Mouse (Mus musculus) left cerebral cortex, adult 18-20 months (tissue): ENCODE data around the gene Pacs1. TPM values are rescaled to one million over a fixed set of nuclear protein-coding genes. Genes with fewer than 3 reads are reported as not detected.
A peak's percentile ranks its signal among the peaks of the same experiment; 100 is the strongest.

Experiments used
- DNase-seq, 2 experiments: peaks; one replicate each; pipeline ENCODE4 v3.0.0; 2021 to 2022; ENCODE audit warnings: low spot score in 2 of 2, mixed read lengths in 1 of 2
- long read RNA-seq, 2 experiments: library from polyadenylated mRNA; stranded (forward); transcript quantifications; one replicate each; pipeline ENCODE4 v2.0.0; 2021
- total RNA-seq, 2 experiments: library from RNA; stranded (reverse); gene quantifications; 2 replicates each; pipeline ENCODE4 v1.2.3; 2021

Pacs1 gene
- 10 to 100 TPM; 57.3 to 61.0 TPM for total RNA-seq
- long read RNA-seq, experiment 1, full-length matches to known transcripts, result 70 of 97 reads
- long read RNA-seq, experiment 1, partial matches to known transcripts, result 9 of 97 reads
- long read RNA-seq, experiment 1, other reads (novel, unspliced or antisense), result 18 of 97 reads
- long read RNA-seq, experiment 2, full-length matches to known transcripts, result 22 of 45 reads
- long read RNA-seq, experiment 2, partial matches to known transcripts, result 20 of 45 reads
- long read RNA-seq, experiment 2, other reads (novel, unspliced or antisense), result 3 of 45 reads

GRCm38 (mm10) chr19:5272801-5273733, at the start of gene Pacs1:
TSS of gene Pacs1 (minus strand) at chr19:5273119.
- peak; percentile 73 to 87 for DNase-seq

- DNase-seq, result no peak
Observed at GRCm38 (mm10) chr19:5313189-5313588, 40.3 kb upstream of the Pacs1 start.

DNA sequence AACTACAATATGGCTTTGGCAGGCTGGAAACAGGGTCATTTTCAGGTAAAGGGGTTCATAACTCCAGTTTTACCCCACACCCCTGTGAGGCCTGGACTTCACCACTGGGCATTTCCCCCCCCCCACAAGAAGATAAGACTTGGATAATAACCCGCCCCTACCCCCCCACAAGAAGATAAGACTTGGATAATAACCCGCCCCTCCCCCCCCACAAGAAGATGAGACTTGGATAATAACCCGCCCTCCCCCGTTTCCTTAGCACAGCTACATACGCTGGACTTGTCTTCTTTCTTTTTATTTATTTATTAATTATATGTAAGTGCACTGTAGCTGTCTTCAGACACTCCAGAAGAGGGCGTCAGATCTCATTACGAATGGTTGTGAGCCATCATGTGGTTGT, 36.1 kb upstream of the Pacs1 start:
- no peak for DNase-seq

GRCm38 (mm10) chr19:5306968-5307734, 34.2 kb upstream of the Pacs1 start:
- DNase-seq, result no peak

DNA sequence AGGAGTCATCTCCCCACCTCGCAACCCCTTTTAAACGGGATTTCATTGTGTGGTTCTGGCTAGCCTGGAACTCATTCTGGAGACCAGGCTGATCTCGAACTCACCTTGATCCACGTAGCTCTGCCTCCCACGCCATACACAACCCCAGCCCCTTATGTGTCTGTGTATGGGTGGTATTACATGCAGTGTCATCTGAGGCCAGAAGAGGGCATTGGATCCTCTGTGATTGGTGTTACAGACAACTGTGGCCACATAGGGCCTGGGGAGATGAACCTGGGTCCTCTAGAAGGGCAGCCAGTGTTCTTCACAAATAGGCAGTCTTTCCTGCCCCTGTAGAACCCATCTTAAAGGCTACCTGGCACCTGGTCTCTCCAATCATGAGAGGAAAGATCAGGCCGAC, 33.4 kb upstream of the Pacs1 start:
- no peak for DNase-seq

GRCm38 (mm10) chr19:5302455-5302854, 29.5 kb upstream of the Pacs1 start:
- DNase-seq, result peak; percentile 35 to 44

GRCm38 (mm10) chr19:5300588-5300987, 27.7 kb upstream of the Pacs1 start:
- no peak for DNase-seq

DNA sequence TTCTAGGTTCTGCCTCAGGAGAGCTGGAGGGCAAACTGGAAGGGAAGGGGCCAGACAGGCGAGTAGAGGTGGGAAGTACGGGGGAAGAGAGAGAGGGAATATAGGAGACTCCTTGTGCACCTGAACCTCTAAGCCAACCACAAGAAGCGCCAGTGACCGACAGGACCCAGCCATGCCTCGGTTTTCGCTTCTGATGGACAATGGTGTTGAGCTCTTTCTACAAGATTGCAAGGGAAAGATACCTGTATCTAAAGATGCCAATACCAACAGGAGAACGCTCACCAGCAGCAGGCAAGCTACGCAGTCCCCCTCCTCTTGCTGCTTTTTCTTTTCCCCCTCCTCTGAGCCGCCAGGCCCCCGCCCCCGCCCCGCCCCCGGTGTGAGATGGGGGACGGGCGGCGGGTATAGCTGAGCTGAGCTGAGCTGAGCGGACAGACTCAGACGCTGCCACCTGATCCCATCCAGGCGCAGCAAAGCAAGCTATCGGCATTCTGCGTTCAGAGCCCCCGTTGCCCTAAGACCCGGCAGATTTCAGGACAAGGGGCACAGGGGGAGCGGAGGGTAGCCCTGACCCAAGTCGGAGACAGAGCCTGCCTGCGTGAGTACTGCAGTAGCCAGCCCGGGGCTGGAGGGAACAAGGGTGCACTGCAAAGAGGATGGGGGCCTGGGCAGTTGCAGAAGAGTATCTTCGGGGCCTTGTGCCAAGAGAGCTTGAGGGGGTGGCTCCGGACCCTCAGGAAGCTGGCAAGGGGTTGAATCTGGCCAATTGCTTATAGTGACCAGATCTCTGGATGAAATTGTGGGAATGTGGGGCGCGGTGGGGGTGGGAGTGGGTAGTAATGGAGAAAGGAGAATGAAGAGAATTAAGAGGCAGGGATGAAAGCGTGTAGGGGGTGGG, 25.2 kb upstream of the Pacs1 start, which contains the start of gene Gal3st3:
TSS of gene Gal3st3 (plus strand) at position 429 of the 898 bp plus-strand sequence.
- DNase-seq, result peak; percentile 36 to 69

DNA sequence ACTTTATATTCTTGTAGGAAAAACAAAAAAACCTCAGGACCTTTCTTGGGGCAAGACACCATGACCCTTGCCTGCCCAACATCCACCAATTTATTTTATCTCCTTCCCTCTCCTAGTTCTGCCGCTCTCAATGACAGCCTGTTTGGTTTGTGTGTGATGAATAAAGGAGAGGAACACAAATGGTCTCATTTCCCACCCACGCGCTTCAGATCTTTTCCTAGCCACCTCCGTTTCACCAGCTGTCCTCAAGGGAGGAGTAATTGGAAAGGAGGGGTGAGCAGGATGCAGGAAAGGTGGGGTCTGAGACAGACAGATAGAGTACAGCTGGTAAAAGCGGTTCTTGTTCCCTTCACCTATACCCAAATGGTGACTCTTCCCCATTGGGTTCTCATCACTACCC, 23.7 kb upstream of the Pacs1 start:
- DNase-seq, result peak; percentile 56 to 77

GRCm38 (mm10) chr19:5295736-5296075, 22.8 kb upstream of the Pacs1 start:
- DNase-seq, result no peak

GRCm38 (mm10) chr19:5294972-5295735, 22.2 kb upstream of the Pacs1 start, which contains the start of gene Sf3b2:
TSS of gene Sf3b2 (minus strand) at chr19:5295455.
- peak; percentile 99 for DNase-seq

- DNase-seq, result no peak
Observed at GRCm38 (mm10) chr19:5278381-5278780, 5.5 kb upstream of the Pacs1 start.

- DNase-seq, result no peak
Observed at GRCm38 (mm10) chr19:5277140-5277539, 4.2 kb upstream of the Pacs1 start.

GRCm38 (mm10) chr19:5276531-5276930, 3.6 kb upstream of the Pacs1 start:
- DNase-seq, result no peak

DNA sequence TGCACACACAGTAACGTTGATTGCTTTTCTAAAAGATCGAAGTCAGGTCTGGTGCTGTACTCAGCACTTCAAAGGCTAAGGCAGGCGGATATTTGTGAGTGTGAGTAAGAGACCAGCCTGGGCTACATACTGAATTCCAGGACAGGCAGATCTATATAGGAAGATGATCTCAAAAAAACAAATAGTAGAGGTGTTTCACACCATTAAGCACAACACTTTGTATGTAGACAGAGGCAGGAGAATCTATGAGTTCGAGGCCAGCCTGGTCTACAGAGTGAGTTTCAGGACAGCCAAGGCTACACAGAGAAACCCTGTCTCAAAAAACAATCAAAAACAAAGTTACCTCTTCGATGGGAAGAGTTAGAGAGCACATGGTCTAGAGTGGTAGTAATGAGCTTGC, 2.8 kb upstream of the Pacs1 start:
- no peak for DNase-seq

DNA sequence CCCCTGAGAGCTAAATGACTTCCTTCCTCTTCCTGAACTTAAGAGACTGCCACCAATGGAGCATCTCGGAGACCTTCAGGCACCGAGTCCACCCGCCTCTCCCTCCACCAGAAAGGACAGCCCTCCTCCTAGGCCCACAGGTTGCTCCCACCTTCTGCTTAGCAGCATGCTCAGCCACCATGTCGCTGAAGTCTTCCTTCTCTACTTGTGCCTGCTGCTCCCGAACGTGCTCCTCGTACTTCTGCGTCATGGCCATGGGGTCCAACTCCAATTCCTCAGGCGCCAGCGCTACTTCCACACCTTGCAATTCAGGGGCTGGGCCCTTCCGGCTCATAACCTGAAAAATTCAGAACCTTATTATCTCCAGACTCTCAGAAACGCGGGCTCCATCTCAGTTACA, 1.7 kb upstream of the Pacs1 start:
- no peak for DNase-seq

- DNase-seq, result no peak
Observed at GRCm38 (mm10) chr19:5273916-5274315, 997 bp upstream of the Pacs1 start.

- DNase-seq, result peak; percentile 12 to 20
Observed at GRCm38 (mm10) chr19:5272326-5272795, 558 bp downstream of the Pacs1 start.

- DNase-seq, result no peak
Observed at GRCm38 (mm10) chr19:5271430-5271829, 1.5 kb downstream of the Pacs1 start.

- DNase-seq, result no peak
Observed at GRCm38 (mm10) chr19:5269392-5269791, 3.5 kb downstream of the Pacs1 start.
